Mouse (Mus musculus) thymus, postnatal 36 days (tissue): ENCODE results near the gene Fzd4.

ENCODE experiments used
- DNase-seq, 2 experiments: peaks; one replicate each; pipeline ENCODE4 v3.0.0; 2022; ENCODE audit warnings: mixed read lengths in 2 of 2

Gene Fzd4

DNA sequence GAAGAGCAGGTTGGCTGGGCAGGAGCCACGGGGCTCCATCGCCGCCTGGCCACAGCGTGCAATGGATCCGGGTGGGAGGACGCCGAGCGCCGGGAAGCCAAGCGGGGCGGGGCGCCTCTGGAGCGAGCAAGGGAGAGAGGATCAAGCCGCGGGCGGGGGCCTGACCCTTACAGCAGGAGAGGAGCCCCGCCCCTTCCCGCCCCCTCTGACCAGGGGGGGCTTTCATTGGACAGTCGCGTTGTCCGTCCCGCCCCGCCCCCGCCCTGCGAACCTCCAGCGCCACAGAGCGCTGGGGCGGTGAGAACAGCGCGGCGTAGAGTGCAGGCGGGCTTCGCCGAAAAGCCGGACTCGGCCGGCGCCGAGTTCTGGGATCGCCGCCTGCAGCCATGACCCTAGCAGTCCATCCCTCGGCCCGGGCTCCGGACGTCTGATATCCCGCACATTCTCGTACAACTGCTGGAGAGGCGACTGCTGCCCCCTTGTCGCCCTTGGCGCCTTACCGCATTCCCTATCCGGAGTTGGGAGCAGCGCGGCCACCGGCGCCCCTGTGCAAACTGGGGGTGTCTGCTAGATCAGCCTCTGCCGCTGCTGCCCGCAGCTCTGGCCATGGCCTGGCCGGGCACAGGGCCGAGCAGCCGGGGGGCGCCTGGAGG is at the start of gene Fzd4, which contains the start of gene Tmem135:
Gene Fzd4, plus strand, starts transcription at position 275 of the 653 bp plus-strand sequence.
Gene Tmem135, minus strand, starts transcription at position 142 of the 653 bp plus-strand sequence.
- peak; percentile 70 to 75 for DNase-seq

DNA sequence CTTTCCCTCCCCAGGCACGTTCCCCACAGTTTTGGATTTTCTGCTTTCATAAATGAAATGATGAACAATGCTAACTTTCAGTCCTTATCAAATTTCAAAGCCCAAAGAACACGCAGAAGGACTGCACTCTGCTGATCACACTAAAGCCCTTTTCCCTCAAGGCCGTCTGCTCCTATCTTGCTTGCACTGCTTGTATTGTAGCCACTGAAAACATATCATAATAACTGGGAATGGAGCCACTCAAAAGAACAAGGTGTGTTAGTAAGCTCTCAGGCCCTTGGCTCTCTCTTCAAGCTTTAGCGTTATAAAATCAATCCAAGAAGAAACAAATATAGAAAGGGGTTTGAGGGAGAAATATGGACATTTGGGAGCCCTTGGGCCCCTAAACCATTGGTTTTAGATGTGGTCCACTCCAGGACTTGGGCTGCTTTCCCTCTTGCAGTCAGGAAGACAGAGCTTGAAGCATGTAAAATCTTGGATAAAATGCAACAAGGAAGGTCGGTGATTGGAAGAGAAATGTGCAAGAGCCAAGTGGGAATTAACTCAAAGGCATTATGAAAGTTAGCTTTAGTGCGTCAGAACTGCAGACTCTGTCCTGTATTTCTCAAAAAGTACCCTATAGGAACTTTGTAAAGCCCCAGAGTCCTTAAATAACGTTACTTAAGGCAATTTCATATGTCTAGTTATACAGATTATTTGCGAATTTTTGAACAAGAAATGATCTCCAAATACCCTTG is 48.5 kb upstream of the Fzd4 start:
- no peak for DNase-seq

DNA sequence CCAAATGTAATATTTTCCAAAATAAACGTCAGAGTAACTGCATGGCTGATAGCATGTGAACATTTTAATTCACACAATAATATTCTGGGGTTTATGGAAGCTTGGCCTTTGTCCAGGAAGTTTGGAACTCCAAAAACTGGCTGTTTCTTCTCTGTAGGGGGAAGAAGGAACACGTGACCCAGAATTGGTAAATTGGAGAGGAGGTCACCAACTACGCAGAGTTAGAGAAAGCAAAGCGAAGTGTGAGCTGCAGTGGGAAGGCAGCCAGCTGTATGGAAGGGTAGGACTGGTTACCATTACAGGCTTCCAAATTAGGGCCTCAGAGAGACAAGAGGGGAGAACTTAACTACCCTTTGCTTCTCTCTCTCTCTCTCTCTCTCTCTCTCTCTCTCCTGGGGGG is 47.8 kb upstream of the Fzd4 start:
- no peak for DNase-seq

DNA sequence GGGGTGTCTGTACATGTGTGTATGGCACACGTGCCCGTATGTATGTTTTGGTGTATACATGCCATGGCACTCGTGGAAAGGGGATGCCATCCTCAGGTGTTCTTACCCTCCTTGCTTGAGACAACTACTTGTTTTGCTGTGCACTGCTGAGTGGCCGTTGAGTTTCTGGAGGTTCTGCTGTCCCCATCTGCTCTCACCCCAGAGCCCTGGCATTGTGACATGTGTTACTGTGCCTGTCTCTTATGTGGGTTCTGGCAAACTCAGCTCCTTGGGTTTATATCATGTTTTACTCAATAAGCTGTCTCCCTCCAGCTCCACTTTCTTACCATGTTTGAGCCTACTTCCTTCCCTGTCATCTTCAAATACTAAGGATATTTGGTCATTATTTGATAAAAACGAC is 40.2 kb upstream of the Fzd4 start:
- no peak for DNase-seq

DNA sequence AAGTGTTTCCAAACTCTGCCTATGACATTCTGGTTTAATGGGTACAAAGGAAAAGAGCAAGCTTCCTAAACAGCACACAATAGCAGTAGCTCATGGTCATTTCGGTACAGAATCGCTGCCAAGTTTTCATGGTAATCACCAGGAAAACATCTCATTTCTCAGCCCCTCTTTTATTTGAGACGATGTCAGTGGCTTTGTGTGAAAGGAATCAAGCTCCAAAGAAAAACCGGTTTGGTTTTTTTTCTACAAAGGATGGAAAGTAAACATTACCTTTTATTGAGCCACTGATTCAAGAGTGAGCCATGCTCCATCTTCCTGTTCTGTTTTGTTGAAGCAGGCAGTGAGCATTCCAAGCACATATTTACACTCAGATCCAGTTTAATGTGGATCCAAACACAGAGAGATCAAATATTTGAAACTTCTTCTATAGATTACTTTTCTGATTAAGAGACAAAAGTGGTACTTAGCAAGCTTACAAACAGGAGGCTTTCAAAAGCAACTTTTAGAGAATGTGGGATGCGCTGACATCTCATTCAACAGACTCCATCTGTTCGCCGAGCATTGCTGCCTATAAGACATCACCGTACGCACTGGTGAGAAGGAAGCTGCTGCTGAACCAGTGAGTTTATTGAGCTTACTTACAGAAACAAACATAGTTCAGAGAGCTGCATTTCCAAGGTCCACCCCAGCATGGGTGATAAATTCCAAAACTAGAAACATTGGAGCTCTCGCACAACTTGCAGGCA is 38.8 kb upstream of the Fzd4 start:
- no peak for DNase-seq

DNA sequence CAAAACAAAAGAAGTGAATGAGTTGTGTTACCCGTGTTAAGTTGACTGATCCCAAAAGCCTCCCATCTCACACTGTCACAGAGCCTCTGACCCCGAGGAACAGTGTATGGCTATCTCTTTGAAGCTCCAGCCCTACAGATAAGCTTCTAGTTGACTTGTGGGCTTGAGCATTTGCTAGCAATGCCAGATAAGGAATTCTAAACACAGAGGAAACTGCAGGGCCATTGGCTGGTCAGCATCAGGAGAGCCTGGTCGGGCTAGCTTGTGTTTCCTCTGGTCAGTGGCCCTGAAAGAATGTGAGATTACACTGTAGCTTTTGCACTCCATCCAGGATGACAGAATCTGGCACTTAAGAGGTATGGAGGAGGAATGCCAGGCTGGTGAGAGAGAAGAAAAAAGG is 36.5 kb upstream of the Fzd4 start:
- DNase-seq, result no peak

DNA sequence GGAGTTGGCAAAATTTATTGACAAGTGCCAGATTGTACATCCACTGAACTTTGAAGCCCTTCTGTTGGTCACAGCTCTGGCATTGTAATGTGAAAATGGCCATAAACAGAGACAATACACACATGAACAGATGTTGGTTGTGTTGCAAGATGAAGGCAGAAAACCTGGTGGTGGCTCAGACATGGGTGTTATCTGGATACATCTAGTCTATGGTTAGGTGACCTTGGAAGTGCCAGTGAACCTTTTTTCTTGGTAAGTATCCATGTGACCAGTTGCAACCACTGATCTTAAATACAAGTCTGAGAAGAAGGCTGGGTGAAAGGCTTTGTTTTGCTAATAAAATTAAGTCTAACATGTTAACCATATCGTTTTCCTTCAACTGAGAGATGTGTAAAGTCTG is 34.1 kb upstream of the Fzd4 start:
- DNase-seq, result no peak

DNA sequence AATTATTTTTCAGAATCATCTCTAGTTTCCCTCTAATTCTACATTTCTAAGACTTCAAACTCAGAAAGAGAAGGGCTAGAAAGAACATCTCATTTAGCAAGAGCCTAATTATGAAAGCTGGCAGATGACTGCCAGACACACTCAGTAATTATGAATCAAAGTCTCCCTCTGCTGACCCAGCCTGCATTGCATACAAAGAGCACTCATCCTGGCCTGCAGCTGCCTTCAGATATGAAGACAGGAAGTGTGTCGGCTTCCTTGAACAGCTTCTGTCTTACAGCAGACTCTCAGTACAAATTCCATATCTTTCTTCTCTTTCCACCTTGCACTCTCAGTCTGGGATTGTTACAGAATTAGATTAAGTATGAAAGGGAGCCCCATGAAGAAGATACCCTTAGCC is 33.2 kb upstream of the Fzd4 start:
- DNase-seq, result peak in 1 of 2 experiments; percentile 3

DNA sequence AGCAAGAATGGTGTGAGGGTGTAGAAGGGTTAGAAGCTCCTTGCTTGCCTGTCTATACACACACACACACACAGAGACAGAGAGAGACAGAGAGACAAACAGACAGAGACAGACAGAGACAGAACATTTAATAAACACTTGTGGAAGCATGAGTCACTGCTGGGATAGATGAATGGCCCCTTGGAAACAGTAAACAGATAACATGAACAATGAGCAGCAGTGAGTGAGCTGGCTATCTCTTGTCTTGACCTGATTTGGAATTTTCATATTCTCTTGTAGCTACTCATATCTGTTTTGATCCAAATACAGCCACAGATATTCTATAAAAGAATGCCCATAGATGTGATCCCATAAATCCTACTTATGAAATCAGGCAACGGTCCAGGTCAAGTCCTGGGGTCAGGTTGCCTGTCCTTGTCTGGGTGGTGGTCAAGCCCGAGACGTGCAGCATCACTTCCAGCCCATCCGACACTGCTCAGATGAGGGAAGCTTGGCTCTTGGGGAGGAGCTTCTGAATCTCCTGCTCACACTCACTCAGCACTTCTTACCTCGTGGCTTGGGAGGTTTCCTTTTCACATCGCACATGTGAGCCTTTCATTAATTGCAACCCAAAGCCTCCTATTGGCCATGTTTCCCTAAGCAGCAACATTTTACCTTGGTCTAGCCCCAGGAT is 32.4 kb upstream of the Fzd4 start:
- no peak for DNase-seq

DNA sequence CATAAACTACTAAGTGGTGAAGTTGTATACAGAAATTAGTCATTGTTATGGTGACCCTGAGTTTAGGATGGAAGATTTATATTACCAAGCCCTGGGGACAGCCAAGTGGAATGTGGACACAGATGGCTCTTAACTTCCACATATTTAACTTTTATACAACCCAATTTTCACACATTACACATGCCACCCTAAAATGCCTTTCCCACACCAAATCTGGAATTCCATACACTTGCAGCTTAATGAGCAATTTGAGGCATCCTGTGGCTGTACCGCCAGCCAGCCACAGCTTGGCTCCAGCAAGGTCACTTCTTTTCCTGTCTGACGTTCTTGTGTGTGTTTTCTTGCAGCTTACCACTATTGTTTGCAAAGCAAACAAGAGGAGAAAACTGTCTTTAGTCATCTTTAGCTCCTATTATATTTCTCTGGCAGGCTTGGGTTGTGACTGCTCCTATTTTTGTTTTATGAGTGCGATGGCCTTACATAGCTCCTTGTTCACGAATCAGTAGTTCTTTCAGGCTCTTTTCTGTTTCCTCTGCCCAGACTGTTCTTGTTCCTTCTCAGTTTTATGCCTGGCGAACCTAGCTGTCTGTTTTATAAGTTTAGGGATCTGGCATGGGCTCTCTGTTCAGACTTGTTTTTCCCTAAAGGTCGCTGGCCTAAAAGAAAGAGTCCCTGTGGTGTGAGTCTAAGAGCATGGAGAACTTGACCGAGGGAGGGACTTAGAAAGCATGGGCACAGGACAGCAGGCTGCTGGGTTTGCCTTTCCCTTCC is 23.0 kb upstream of the Fzd4 start:
- no peak for DNase-seq

DNA sequence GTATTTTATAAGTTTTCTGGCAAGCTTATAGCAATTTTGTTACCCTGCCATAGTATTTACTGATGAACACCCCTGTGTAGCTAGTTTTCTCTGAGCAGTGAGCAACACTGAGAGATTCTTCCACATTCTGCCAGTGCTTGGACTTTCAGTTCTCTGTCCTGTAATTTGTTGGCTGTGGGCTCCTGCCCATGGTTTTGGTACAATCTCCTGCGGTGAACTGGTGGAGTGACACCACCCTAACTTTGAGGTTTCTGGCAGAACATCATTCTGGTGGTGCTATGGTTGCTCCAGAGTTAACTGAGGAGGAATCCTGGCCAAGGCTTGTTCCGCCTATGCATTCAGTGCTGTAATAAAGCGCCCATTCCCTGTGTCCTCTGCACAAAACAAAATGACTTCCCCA is 21.3 kb upstream of the Fzd4 start:
- no peak for DNase-seq

DNA sequence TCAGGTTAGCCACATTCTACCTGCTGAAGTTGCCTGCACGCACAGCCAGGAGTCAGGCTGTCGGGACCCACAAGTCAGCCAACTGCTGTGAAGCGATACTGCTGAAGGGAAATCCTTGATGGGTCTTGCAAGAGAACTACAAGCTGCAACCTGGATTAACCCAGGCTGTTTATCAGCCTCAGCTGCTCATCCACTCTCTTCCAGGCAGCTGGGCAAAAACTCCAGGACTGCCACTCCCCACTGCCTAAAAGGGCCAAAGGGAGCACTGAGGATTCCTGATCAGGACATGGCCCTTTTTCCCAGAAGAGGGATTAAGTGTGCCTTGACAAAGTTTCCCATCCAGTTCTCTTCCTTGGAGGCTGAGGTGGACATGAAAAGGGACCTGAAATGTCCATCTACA is 15.2 kb upstream of the Fzd4 start:
- DNase-seq, result no peak

DNA sequence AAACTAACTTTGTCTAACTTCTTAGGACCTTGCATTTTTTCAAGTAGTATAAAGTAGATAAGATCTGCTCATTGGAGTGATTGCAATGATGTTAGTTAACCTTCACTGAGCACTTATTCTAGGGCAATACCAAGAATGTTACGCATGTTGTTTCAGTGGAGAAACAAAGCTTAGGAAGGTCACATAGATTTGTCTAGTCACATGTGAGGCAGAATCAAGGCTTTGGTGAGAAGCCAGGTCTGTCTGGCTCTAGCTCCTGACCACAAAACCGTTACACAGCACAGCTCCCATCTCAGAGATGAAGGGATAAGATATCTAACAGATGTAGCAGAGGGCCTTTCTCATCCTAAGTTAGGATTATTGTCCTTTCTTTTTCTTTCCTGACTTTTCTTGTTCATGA is 13.5 kb upstream of the Fzd4 start:
- DNase-seq, result no peak

DNA sequence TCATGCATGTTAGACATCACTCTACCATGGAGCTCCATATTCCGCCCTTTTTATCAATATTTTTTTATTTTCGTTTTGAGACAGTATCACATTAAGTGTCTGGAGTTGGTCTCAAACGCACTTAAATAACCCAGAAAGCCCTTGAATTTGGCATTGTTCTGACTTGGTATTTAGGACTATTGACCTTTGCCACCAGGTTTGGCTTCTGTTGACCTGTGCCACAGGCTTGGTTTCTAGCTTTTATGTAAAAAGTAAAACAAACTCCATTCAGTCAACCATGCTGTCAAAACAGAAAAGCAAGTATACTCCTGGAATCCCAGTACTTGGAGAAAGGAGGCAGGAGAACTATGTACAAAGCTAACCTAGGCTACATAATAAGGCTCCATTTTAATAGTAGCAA is 12.9 kb upstream of the Fzd4 start:
- no peak for DNase-seq

DNA sequence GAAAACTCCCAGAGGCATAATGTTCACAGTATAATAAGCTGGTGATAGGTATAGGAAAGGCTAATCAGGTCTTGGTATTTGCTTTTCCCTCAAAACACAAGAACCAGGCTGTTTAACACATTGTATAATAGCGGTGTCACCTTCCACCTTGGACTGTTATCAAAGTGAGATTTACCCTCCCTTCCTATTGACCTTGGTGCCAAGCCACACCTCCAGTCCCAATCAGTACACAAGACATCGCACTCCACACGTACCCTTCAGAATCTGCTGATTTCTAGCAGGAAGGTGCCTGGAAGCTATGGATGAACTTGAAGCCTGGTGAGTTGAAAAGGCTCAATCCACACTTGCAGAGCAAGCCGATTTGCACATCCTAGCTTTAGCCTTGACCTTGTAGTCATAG is 12.3 kb upstream of the Fzd4 start:
- DNase-seq, result no peak

DNA sequence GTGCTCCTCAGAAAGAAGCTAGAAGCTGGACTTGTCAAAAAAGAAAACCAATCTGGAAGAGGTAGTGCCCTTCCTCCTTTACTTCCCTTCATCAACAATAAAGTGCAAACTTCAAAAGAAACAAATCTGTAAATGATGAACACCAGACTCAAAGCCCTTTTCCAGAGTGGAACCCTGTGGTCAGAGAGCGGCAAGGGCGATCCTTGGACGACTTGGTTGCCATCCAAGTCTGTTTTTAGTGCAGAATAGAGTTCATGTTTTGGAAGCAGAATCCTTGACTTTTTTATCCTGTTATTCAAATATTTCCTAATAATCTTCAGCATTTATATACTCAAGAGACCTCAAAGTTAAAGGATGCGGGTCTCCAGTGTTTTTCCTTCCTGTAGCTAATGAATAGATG is 11.8 kb upstream of the Fzd4 start:
- no peak for DNase-seq

DNA sequence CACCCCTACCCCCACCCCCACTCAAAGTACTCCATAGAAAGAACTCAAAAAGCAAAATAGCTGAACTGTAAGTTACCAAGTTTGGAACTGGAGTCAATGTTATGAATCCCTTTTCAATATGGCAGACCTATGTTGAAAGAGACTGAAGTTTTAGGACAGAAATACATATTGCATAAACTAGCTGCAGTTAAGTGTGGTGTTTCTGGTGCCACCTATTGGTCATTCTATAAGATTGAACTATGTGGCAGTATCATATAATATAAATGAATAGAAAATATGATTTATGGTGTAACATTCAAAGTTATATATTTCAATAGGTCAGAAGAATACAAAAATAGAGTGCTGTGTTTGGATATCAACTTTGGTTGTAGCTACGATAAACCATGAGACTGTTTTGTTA is 11.3 kb upstream of the Fzd4 start:
- no peak for DNase-seq

DNA sequence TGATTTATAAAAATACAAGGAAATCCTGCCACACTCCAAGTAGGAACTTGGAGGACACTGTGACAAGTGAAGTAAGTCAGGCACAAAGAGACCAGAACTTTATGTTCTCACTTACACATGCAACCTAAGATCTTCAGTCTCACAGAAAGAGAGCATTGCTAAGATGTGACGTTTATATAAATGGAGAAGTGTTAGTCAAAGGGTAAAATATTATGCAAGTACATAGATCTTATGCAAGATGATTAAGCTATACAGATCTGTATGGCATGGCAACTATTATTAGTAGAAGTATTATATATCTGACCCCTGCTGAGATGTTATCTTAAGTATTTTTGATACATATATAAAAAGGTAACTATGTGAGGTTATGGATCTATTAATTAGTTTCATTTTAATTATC is 8.8 kb upstream of the Fzd4 start:
- no peak for DNase-seq

DNA sequence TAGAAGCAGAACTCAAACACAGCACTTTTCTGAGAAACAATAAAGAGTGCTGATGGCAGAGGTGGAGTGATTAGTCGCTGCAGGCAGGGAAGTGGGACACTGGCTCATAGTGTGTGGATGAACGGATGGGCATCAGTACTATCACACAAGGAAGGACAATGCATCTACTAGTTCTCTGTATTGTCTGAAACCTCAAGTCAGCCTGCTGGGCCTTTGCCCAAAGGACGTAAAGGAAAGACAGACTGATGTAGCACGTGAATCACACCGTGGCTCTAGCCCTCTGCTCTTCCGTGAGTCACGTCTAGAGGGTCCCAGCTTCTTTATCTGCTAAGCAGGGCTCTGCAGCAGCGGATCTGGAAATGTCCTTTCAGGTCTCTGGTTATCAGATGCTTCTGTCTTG is 7.8 kb upstream of the Fzd4 start:
- DNase-seq, result no peak

DNA sequence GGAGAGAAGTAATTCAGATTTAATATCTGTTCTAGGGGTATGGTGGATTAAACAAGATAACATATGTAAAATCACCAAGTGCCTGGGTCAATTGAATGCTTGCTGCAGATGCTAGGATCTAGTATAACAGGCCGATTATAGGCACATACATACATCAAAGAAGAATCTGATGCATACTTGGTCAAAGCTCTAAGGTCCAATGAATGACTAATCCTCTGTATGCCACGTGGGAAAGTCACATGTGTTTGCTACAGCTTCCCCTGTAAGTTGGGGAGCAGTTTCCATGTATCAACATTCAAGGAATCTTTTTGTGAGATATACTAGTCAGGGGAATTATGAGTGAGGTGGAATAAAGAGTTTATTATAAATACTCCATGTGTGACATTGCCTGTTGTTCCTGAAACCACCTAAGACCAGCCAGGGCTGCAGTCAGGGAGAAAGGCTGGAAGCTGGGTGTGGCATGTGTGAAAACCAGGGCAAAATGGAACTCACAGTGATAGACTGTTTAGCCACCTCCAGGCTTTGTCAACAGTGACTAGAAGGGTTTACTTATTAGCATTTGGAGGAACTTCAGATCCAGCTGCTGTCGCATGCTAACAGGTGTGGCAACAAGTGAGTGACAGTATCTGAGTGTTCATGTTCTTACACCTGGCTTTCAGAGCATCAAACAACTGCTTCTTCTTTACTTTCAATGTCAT is 6.2 kb upstream of the Fzd4 start:
- DNase-seq, result no peak

DNA sequence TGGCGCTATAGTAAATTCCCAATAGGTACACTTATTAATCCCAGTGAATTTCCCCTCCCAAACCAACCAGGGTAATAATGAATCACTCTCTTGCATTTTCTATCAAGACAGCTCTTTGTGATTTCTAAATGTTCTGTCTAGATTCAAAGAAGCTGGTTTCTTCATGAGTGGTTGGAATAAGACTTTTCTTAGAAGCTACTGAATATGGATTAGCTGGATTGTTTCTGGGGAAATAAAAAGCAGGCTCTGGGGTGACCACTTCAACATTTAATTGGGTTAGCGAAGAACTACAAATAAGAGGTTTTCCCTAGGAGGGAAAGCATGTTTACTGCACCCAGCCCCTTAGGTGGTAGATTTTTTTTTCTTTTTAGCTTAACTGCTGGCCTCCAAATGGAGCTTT is 3.4 kb upstream of the Fzd4 start:
- DNase-seq, result no peak
